Mouse (Mus musculus): ENCODE data around the gene Scgb1b12. TPM values are rescaled to one million over a fixed set of nuclear protein-coding genes. Genes with fewer than 3 reads are reported as not detected.
"Not testable (repeated sequence)": the region's sequence is repeated elsewhere in the genome, so short reads cannot be mapped to it uniquely, and the experiment has no call there.

Gene Scgb1b12
- polyA plus RNA-seq (2015; fragmentation: Nextera tagmentation; extraction: Ambion mirVana) = not detected in 2 replicates

DNA sequence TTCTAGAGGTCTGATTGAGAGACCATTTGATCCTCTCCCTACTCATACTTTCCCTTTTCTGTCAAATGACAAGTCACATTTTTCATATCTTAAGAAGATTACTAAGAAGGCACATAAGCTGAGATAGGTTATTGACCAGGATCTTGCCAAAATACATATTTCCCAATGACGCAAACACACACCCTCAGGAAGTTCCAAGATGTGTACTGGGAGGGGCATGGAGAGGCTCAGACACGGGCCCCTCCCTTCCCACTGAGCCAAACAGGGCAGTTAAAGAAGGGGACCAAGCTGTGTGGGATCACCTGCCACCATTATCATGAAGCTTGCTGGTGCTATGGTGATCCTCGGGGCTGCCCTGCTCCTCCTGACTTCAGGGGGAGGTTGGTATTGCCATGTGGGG lies at the start of gene Scgb1b12:
Gene Scgb1b12, plus strand, starts transcription at position 301 of the 400 bp plus-strand sequence.
- H3K27ac ChIP-seq; DNase-seq; H3K4me1 ChIP-seq (replicated peaks); H3K9me3 ChIP-seq (replicated peaks); H3K9ac ChIP-seq; ATAC-seq (ENCODE audit: low read depth); H3K27me3 ChIP-seq; H3K4me2 ChIP-seq; H3K4me3 ChIP-seq (replicated peaks); H3K36me3 ChIP-seq: not testable (repeated sequence)
- 53% methylated on average over 2 of the region's 3 CpGs for WGBS (ENCODE audit: insufficient replicate concordance)

DNA sequence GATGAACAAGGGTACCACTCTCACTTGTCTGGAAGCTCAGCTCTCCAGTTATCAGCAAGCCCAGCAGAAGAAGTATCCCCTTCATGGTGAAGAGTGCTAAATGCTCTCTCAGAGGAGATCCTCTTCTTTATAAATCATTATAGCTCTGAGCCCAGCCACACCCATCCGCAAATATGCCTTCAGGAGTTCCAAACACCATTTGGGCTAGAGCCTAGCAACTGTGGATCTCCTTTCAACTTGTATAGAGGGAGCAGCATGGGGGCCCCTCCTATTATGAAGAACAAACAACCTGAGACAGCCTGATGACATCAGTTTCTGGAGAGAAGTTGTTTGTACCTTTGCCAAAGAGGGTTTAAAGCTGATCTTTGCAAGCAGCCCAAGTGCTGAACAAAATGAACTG lies 6.8 kb upstream of the Scgb1b12 start, which contains the start of gene Scgb2b12:
Gene Scgb2b12, minus strand, starts transcription at position 101 of the 400 bp plus-strand sequence.
- not testable (repeated sequence) for H3K4me1 ChIP-seq (replicated peaks); H3K9ac ChIP-seq; H3K4me2 ChIP-seq; H3K4me3 ChIP-seq (replicated peaks); H3K36me3 ChIP-seq; H3K27ac ChIP-seq; H3K9me3 ChIP-seq (replicated peaks); ATAC-seq (ENCODE audit: low read depth); H3K27me3 ChIP-seq; DNase-seq
- WGBS (ENCODE audit: insufficient replicate concordance) = 61% methylated on average over 1 of the region's 1 CpGs

Other genes starting within 250 kb of the Scgb1b12 start
- not detected in 2 replicates for gene Scgb1b10, start 233.3 kb upstream of the Scgb1b12 start, polyA plus RNA-seq (2015; fragmentation: Nextera tagmentation; extraction: Ambion mirVana)
- gene Scgb2b11, start 123.0 kb upstream of the Scgb1b12 start, polyA plus RNA-seq (2015; fragmentation: Nextera tagmentation; extraction: Ambion mirVana) = not detected in 2 replicates
- not detected in 2 replicates for gene Scgb1b11, start 111.3 kb upstream of the Scgb1b12 start, polyA plus RNA-seq (2015; fragmentation: Nextera tagmentation; extraction: Ambion mirVana)
- not detected in 2 replicates for gene Scgb2b12, start 6.9 kb upstream of the Scgb1b12 start, polyA plus RNA-seq (2015; fragmentation: Nextera tagmentation; extraction: Ambion mirVana)
- gene Scgb1b29, start 107.4 kb downstream of the Scgb1b12 start, polyA plus RNA-seq (2015; fragmentation: Nextera tagmentation; extraction: Ambion mirVana) = not detected in 2 replicates

Measured in liver, embryonic 13.5 days (tissue).